Mouse (Mus musculus) bone marrow, adult 2 months (tissue): ENCODE data around the gene Tnnt1.

Experiments
- CTCF ChIP-seq: fragments of 200-500 bp; IDR thresholded peaks from 2 replicates; pipeline ENCODE4 v1.5.1; 2011; ENCODE audit warnings: low read length, control low read depth; ENCODE audit not compliant: control insufficient read depth, insufficient read depth
- POLR2A ChIP-seq: fragments of 200-500 bp; IDR thresholded peaks from 2 replicates; pipeline ENCODE4 v1.6.1; 2011; ENCODE audit warnings: low read depth, mild to moderate bottlenecking, control low read depth, low read length, borderline replicate concordance; ENCODE audit not compliant: control insufficient read depth

GRCm38 (mm10) chr7:4526341-4527301 is 10.4 kb upstream of the Tnnt1 start:
- TF ChIP-seq POLR2A (no peak), CTCF (peak; percentile 63)
